Mouse (Mus musculus): Measurements from ENCODE around the gene Palld.

Palld gene

DNA sequence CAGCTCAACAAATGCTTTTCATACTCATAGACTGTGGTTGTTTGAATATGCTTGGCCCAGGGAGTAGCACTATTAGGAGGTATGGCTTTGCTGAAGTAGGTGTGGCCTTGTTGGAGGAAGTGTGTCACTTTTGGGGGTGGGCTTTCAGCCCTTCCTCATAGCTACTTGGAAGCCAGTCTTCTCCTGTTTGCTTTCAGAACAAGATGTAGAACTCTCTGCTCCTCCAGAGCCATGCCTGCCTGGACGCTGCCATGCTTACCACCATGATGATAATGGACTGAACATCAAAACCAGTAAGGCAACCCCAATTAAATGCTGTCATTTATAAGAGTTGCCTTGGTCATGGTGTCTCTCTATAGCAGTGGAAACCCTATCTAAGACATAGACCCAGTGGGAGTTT, 217.2 kb downstream of the Palld start:
- no peak for DNase-seq (ENCODE audit: low read depth)

DNA sequence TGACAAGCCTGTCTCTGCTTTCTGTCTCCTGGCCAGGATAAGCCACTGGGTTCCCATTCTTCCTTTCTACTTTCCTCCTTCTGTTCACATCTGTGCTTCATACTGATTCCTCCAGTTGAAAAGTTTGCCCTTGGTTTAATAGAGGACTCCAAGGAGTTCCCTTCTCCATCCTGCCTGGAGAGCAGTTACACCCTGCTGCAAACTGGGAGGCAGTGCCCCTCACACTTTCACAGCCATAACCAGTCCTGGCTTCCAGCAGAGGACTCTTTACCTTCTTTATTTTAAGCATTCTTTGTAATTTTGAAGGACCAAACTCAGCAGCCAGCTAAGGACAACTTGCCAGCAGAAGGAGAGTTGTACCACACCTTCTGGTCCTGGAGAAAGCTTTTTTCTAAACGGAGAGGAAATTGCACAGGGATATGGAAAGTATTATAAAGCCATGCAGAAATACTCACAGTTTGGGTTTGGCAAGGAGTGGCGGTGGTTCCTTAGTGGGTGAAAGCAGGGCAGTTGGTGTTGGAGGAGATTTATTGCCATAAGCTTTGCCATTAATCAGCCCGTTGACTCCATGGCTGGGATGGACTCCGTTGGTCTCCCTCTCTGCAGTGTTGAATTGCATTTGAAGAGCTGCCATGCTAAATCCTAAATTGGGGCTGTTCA, 218.1 kb downstream of the Palld start:
- DNase-seq (ENCODE audit: low read depth), result no peak

DNA sequence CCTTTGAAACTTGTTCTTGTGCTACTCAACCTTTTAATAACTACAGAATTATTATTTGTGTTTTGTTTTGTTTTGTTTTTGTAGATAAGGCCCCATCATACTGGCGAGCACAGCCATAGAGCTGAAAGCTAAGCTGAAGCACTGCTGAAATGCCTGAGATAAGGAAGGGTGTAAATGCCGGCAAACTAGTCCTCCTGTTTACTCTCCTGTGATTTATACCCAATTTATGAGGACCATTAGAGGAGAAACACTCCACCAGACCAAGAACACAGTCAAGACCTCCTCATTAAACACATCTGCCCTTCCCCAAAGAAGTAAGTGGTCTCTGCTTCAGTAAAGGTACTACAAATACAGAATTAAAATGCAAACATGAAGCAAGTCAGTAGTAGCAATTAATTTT, 219.6 kb downstream of the Palld start:
- no peak for DNase-seq (ENCODE audit: low read depth)

DNA sequence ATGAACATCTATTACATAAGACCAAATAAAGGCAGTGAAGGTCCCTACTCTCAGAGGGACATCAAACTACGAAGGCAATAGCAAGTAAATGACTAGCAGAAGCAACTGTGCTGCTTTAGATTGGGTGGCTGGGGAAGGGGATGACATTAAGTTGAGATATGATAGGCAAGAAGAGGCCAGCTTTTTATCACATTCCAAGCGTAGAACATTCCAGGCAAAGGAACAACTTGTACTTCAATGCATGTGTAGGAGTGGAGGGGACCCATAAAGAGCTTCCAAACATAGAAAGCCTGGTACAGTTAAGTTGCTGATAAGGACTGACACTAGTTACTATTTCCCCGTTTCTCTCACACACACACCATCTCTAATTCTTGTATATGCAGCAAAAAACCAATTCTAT, 221.3 kb downstream of the Palld start:
- DNase-seq (ENCODE audit: low read depth), result no peak

DNA sequence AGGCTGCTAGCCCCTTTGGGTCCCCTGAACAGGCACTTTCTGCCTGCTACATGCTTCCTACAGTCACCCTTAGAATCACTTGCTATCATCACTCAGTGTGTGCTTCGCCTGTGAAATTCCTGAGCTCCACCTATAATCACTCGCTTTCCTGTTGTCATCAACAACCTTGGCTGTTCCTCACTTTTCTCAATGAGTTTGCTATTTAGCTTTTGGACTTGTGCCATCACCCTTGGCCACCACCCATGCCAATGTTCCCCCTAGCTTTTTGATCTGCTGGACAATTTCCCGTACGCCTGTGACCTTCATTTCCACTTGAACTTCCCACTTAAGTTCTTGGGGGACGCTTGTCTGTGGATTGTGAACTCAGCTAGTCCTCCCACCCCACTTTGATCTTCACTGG, 225.3 kb downstream of the Palld start:
- no peak for DNase-seq (ENCODE audit: low read depth)

DNA sequence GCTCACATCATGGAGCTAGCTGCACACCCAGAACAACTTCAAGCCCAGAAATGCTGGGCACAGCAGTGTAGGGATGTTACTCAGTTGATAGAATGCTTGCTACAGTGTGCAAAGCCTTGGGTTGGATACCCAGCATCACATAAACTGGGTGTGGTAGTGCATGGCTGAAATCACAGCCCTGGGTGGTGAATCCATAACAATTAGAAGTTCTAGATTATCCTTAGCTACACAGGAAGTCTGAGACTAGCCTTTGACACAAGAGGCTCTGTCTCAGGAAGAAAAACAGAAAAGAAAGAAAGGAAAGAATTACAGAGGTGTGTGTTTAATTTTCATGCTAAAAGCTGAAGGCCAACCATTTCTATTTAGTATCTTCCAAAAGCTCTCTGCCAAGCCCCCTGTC, 231.3 kb downstream of the Palld start:
- DNase-seq (ENCODE audit: low read depth), result no peak

DNA sequence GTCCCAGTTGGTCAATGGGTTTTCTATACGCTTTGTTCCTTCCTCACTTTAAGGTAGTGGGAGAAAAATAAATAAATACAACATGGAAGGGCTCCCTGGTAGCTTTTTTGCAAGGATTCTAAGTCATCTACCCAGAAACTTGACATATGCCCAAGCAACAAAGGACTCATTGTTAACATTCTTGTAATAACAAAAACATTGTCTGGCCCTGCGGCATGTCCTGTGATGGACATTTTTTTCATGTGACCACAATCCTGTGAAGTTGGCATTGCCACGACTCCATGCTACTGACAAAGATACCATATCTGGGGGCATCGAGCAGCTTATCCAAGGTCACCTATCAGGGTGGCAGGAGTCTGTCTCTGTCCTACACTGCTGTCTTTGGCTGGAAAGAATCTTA, 232.1 kb downstream of the Palld start:
- no peak for DNase-seq (ENCODE audit: low read depth)

DNA sequence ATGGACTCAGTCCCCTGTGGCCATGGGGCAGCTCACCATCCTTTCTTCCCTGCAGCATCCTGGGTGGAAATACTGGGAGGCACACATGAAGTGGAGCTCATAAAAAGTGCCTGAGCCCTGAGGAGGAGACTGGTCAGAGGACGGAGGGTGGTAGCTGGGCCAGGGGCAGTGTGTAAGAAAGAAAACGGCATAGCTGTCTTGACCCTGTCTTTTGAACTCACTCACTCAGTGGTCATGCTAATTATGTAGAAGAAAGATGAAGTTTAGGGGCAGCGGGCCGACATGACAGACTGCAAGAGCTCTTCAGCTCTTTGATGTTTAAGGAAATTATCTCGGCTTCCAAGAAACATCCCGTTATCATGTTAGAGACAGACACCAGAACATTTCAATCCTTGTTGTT, 235.6 kb downstream of the Palld start:
- DNase-seq (ENCODE audit: low read depth), result no peak

DNA sequence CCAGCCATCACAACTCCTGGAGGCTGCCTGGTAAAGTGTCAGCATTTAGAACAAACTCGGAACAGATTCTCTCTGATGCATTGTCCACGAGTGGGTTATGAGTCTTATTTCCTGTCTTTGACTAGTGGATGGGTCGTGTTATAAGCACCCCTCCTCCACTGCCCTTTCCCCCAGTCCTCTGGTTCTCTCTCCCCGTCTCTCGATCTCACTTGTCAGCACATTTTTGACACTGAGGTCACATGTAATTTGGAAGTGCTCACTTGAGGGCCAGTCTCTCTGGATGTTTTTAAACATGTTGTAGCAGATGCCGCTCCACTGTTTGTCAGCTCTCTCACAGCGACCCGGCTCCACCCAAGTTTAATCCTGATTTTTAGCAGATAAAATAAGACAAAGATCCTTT, 237.5 kb downstream of the Palld start:
- DNase-seq (ENCODE audit: low read depth), result no peak

DNA sequence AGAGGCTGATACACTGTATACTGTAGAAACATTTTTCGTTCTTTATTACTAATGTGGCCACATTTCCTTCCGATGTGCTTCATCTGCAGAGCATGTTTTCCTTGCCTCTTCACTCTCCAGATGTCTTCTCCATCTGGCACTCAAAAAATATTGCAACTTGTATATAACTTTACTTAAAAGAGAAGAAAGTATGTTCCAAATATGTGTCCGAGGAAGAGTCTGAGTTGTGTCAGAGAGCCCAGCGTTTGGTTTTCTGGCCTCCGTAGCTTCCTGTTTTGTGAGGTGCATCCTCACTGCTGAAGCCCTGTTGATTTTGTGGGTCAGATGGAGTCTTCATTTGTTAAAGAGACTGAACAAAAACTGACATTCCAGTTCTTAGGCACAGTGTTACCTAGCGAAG, 238.3 kb downstream of the Palld start:
- no peak for DNase-seq (ENCODE audit: low read depth)

DNA sequence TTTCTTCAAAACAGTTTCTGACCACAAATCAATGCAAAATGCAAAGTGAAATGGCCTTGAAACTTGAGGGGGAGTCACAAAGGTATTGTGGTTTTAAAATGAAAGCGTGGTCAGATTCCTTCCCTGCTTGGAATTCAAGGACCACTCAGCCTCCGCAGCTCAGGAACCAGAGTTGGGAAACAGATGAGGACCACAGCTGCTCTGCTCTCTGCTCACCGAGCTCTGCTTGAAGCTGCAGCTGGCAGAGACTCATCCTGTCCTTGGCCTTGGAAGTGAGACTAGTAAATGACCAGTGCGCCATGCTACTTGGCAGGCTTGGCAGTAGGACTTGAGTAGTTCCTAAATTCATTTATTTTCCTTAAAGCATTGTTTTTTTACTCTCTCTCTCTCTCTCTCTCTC, 239.7 kb downstream of the Palld start:
- DNase-seq (ENCODE audit: low read depth), result peak; percentile 58

DNA sequence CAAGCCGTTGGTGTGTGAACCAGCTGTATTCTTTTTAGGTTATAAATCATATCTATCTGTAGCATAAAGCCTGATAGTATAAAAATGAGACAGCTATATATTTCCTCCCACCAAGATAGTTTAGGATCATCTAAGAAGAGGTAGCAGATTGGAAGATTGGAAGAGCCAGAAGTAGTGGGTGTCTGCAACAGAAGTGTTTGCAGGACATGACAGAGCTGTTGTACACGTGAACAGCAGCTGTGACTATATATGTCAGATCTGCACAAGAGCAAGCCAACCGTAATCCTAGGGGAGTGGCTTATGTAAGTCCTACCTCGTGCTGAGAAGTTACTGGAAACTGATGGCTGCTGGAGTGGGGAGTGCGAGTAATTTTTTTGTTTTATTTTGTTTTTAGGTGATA, 240.9 kb downstream of the Palld start:
- DNase-seq (ENCODE audit: low read depth), result no peak

DNA sequence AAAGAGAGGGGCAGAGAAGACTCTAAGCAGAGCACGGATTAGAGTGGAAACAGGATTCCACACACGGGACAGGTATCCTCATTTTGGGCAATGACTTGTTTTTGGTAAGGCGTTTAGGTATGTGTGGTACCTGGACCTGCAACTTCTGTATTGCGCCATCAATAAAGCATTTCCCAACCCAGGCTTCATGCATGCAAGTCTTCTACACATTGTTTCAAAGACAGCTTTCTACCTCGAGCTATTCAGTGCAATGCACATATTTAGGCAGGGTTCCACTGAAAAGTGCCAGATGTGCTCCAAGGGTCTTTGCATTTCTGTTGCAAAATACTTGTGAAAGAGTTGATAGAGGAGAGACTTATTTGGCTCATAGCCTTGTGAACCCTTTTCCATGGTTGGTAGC, 241.5 kb downstream of the Palld start:
- no peak for DNase-seq (ENCODE audit: low read depth)

DNA sequence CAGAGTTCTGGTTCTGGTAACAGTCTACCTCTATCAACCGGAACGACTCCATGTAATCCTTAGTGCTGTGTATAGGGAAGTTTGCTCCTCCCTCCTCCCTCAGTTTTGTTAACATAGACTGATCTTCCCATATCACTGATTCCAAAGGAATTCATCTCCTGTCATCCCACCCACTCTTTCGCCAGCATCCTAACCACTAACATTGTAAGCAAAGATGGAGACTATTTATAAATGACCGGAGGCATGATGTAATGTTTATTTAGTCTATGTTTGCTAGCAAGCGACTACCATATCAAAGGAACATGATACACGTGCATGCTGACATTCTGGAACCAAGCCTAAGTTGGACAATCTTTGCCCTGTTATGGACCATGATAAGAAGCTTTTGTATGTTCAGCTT, 250.5 kb downstream of the Palld start:
- DNase-seq (ENCODE audit: low read depth), result no peak

DNA sequence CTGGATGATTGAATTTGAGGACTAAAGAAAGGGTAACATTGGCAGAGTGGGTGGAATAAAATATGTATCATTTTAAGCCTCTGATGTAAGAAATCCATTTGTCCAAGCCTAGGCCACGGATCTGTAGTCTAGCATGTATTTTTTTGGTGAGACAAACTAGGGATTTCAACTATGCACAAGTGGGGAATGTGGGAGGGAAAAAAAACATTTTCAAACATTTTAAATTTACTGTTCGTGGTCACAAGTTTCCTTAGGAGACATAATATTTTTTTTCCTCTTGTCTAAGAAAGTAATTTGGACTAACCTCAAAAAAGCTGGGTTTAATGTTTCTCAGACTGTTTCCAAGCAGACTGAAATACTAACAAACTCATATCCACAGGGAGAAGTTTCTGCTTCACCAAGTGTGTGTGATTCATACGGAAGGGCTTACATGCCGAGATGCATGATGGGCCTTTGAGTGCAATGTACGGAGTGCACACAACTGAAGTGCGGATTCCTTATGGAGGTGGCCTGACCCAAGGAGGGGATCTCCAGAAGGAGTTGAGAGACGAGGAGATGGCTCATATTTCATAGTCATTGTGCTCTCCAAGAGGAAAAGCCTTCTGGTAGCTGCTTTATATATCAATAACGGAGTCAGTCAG, 256.2 kb downstream of the Palld start:
- DNase-seq (ENCODE audit: low read depth), result peak; percentile 64

DNA sequence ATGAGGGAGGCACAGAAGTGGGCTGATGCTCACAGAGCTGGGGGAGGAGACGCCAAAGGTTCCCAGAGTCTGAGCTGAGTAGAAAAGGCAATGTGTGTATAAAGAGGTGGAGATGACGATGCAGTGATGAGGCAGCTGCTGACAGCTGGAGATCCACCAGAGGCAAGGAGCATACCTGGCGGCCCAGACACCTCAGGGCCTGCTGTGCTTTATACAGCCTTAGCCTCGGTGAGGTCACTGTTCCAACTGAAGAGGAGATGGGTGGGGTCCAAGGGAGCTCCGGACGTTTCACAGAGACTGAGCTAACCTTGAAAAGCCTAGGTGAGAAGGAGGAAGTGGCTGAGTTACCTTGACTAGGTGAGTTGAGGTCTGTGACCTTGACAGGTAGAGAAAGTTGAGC, 256.8 kb downstream of the Palld start:
- no peak for DNase-seq (ENCODE audit: low read depth)

DNA sequence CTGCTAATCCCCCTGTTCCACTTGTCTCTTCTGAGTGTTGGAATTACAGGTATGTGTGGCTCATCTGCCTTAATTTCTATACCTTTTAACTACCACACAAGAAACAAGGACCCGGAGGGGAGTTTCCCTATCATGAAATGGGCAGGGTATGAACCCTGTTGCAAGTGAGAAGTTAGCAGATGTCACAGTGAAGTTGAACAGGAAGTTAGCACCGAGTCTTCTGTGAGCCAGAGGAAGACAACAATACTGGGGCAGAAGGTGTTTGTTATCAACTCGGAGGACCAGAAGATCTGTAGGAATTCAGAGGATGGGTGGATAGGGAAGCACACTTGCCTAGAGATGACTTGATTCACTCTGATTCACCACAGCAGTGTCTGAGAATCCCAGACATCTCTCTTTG, 259.3 kb downstream of the Palld start:
- DNase-seq (ENCODE audit: low read depth), result no peak

DNA sequence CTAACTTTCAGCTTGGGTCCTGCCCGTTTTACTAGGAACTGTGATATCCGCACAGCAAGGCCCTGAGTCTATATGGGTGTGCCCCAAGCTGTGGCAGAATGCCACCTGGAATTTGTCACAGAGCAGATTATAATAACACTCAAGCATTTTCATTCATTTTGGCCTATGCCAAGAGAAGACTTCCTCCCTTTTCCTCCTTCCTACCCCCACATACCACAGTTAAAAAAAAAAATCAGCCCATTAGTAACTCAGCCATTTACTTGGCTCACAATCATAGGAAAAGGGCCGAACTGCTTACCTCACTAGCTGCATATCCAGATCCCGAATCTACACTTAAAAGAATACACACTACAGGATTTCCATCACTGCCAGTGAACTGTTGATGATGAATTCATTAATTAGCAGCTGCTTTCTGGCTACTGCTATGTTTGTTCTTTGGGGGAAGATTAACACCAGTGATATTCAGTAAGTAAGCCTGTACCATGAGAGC, 260.1 kb downstream of the Palld start:
- DNase-seq (ENCODE audit: low read depth), result no peak

DNA sequence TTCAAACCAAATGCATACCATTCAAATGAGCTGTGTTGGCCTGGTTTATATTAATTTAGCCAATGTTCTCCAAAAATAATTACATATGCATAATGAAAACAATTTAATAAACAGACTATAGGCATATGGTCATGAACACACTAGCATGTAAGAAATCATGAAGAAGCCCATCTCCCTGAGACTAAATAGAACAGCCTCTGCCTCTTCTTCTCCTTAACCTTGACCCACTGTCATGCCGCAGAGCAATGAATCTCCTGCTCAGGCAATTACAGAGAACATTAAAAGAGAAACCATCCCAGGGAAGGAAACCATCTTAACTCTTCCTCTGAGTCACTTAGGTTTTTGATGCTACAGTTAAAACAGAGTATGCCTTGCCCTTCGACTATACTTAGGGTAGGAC, 262.9 kb downstream of the Palld start:
- DNase-seq (ENCODE audit: low read depth), result no peak

DNA sequence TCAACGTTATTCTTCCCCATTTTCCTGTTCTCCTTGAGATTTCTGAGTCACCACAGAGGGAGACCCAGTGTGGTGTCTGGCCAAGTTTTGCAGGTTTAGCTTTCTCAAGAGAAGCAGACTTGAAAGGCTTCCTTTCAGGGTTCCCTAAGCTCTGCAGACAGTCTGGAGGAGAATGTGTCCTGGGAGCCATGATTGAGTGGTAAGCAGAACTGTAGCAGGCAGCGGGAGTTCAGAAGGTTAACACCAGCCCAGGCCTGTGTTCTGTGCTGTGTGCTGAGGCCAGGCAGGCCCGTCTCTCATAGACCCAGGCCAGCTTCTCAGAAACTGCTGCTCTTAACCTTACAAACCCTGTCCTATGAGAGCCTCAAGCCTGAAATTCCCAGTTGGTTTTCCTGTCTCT, 263.5 kb downstream of the Palld start:
- peak; percentile 74 for DNase-seq (ENCODE audit: low read depth)

DNA sequence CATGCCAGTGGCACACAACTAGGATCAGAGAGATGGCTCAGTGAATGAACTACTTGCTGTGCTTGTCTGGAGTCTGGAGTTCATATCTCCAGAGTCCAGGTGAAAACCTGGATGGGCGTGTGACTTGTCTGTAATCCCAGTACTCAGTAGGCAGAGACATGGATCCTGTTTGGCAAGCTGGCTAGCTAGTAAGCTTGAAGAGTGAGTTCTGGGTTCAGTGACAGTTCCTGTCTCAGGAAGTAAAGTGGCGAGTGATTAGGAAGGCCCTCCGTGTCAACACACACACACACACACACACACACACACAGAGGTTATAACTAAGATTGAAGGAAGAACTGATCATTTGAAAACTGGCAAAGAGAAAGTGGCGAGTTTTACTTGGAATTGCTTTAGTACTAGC, 264.8 kb downstream of the Palld start:
- DNase-seq (ENCODE audit: low read depth), result no peak

DNA sequence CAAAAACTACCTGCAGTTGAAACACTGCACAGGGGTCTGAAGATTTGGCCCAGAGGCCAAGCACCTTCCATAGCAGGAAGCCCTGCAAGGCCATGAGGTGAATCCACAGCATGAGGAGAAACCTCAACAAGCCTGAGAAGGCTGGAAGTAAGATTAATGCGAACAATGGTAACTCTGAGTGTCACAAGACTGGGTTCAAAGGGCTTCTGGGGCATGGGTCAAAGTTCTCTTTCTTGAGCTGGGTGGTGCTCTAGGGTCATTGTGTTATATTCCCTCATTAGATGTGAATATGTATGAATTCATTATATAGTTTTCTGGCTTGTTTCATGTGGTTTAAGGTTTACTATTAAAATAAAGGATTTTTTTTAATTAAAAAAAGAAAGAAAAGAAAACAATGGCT, 267.7 kb downstream of the Palld start:
- no peak for DNase-seq (ENCODE audit: low read depth)

DNA sequence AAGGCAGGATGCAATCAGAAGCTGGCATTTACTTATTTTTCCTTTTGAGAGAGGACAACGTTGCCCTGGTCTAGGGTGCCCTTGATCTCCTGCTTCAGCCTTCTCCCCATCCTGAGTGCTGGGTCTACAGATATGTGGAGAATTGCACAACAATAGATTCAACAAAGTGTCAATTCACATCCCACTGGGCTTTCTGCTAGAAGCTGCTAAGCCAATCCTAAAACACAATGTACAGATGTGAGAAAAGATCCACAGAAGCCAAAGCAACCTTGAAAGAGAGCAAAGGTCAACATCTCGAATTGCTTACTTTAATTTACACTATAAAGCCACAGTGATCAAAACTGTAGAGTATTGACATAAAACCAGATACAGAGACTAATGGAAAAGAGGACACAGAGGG, 270.2 kb downstream of the Palld start:
- DNase-seq (ENCODE audit: low read depth), result no peak

DNA sequence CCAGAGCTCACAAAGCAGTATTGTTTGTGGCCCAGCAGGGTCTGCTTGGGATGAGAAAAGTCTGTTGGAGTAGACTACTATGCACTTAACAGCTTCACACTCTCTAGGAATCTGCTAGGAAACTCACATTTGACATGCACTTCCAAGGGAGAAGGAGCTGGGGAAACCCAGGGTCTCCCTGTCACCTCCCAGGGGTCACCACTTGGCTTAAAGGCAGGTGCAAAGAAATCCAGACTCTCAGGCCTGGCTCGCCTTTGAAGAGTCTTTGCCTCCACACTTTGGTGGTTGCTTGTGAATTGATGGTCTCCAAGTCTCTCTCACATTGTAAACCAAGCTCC, 272.9 kb downstream of the Palld start:
- DNase-seq (ENCODE audit: low read depth), result no peak
